Mouse (Mus musculus) heart, embryonic 14.5 days (tissue): Measurements from ENCODE around the gene Supv3l1. TPM values are rescaled to one million over a fixed set of nuclear protein-coding genes. Genes with fewer than 3 reads are reported as not detected.

Source experiments
- ATAC-seq: fragments of 200-750 bp; cut with Nextera tagmentation; 2 replicates; pipeline ENCODE4 v1.8.0; 2017; ENCODE audit warnings: low read depth, moderate TSS enrichment; ENCODE audit not compliant: insufficient number of reproducible peaks, insufficient read depth, low FRiP score
- H3K27ac ChIP-seq, 2 experiments: fragments of 200-500 bp in 1 of 2; fragments of 300-500 bp in 1 of 2; sonication (generic) in 1 of 2; replicated peaks in 1 of 2; 2 replicates each; pipeline ENCODE4 v1.5.1; 2012 to 2014; ENCODE audit warnings: low read depth in 2 of 2, low read length in 2 of 2, control low read depth in 1 of 2, mild to moderate bottlenecking in 1 of 2, mixed read lengths in 1 of 2; ENCODE audit not compliant: control insufficient read depth in 1 of 2, insufficient read depth in 1 of 2
- H3K27me3 ChIP-seq: fragments of 300-500 bp; sonication (generic); 2 replicates; pipeline ENCODE4 v1.6.1; 2014; ENCODE audit warnings: mild to moderate bottlenecking, low read length, control low read depth; ENCODE audit not compliant: control insufficient read depth, insufficient read depth
- H3K36me3 ChIP-seq: fragments of 300-500 bp; sonication (generic); 2 replicates; pipeline ENCODE4 v1.6.1; 2014; ENCODE audit warnings: mild to moderate bottlenecking, control low read depth, low read length, mixed read lengths; ENCODE audit not compliant: control insufficient read depth, insufficient read depth
- H3K4me1 ChIP-seq, 2 experiments: fragments of 200-500 bp in 1 of 2; fragments of 300-500 bp in 1 of 2; sonication (generic) in 1 of 2; 2 replicates each; pipeline ENCODE4 v1.6.1; 2012 to 2014; ENCODE audit warnings: low read length in 2 of 2, control low read depth in 1 of 2, mixed read lengths in 1 of 2; ENCODE audit not compliant: control insufficient read depth in 2 of 2, insufficient read depth in 2 of 2
- H3K4me2 ChIP-seq: fragments of 300-500 bp; sonication (generic); 2 replicates; pipeline ENCODE4 v1.6.1; 2014; ENCODE audit warnings: mild to moderate bottlenecking, low read length
- H3K4me3 ChIP-seq, 2 experiments: fragments of 200-500 bp in 1 of 2; fragments of 300-500 bp in 1 of 2; sonication (generic) in 1 of 2; 2 replicates each; pipeline ENCODE4 v1.5.1; 2012 to 2014; ENCODE audit warnings: low read length in 2 of 2, mild to moderate bottlenecking in 2 of 2, control low read depth in 1 of 2, low read depth in 1 of 2, moderate library complexity in 1 of 2; ENCODE audit not compliant: control insufficient read depth in 1 of 2, insufficient read depth in 1 of 2
- H3K9ac ChIP-seq: fragments of 300-500 bp; sonication (generic); 2 replicates; pipeline ENCODE4 v1.6.1; 2014; ENCODE audit warnings: mild to moderate bottlenecking, low read length
- H3K9me3 ChIP-seq: fragments of 300-500 bp; sonication (generic); 2 replicates; pipeline ENCODE4 v1.6.1; 2016; ENCODE audit warnings: low read length, control low read depth; ENCODE audit not compliant: control insufficient read depth
- WGBS: fragments of 180-500 bp; shearing (Covaris S2); extraction: QIAGEN DNeasy Blood & Tissue Kit; methylation state at CpG from one replicate; pipeline ENCODE4 v1.1.7; 2014; 5-methylcytosine and 5-hydroxymethylcytosine counted together
- polyA plus RNA-seq: library from polyadenylated mRNA; unstranded; fragments of >200 nt; fragmentation: Nextera tagmentation; extraction: Ambion mirVana; gene quantifications from 2 replicates; pipeline ENCODE4 v1.2.1, GENCODE M21; 2014

Gene Supv3l1
- polyA plus RNA-seq, 1 experiment from 2014 or later = 29.2 TPM

DNA sequence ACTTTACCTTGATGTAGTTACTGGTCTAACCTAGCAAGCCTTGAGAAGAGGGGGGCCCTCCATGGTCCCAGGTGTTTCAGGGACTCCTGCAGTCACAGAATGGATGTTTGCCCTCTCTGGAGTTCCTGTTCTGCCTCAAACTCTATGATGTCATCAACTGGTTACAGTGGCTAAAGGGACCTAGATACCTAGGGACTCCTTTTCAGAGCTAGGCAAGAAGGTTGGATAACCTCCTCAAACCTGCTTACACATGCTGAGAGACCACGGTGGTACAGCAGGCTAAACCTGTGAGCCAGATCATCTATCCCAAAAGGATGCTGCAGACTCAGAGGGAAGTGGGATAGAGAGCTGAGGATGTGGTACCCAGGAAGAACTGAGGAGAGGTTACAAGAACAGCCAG lies 69.7 kb downstream of the Supv3l1 start, which contains the start of gene Hk1:
TSS of gene Hk1 (minus strand) at position 101 of the 400 bp plus-strand sequence.
- 84% methylated on average over 1 of the region's 1 CpGs for WGBS
- Histone ChIP-seq H3K4me2 (no peak within 1 kb of the TSS), H3K9me3 (no peaks in the 10 kb centered on the region), H3K4me1 (no peaks in the 10 kb centered on the region), H3K36me3 (no peaks in the 10 kb centered on the region), H3K9ac (no peak within 1 kb of the TSS), H3K4me3 (no peak within 1 kb of the TSS), H3K27me3 (no peaks in the 10 kb centered on the region), H3K27ac (no peak within 1 kb of the TSS)
- ATAC-seq = no peak

Other genes starting within 250 kb of the Supv3l1 start
- gene Tspan15, start 218.5 kb downstream of the Supv3l1 start, polyA plus RNA-seq = 4.8 and 5.1 TPM in 2 replicates
- not detected in 2 replicates for gene Tacr2, start 197.3 kb downstream of the Supv3l1 start, polyA plus RNA-seq
- gene Hk1, start 69.8 kb downstream of the Supv3l1 start, polyA plus RNA-seq = 112 and 132 TPM in 2 replicates
- 0.18 and 0.27 TPM in 2 replicates for gene Hkdc1, start 27.2 kb downstream of the Supv3l1 start, polyA plus RNA-seq
- gene 4930507D05Rik, start 249 bp downstream of the Supv3l1 start, polyA plus RNA-seq = 0.49 and 0.89 TPM in 2 replicates
- 73.3 and 79.2 TPM in 2 replicates for gene Vps26a, start 37.1 kb upstream of the Supv3l1 start, polyA plus RNA-seq
- gene Srgn, start 77.7 kb upstream of the Supv3l1 start, polyA plus RNA-seq = 6.8 and 8.2 TPM in 2 replicates
- gene Kif1bp, start 128.7 kb upstream of the Supv3l1 start, polyA plus RNA-seq = 34.4 and 38.7 TPM in 2 replicates
- gene Ddx21, start 152.5 kb upstream of the Supv3l1 start, polyA plus RNA-seq = 13.3 and 14.4 TPM in 2 replicates
- 95.5 and 102 TPM in 2 replicates for gene Ddx50, start 201.5 kb upstream of the Supv3l1 start, polyA plus RNA-seq